Mouse (Mus musculus): ENCODE results near the gene Ano6. TPM values are rescaled to one million over a fixed set of nuclear protein-coding genes. Genes with fewer than 3 reads are reported as not detected.

The Ano6 gene
- polyA plus RNA-seq, 1 experiment, result 5.8 TPM

DNA sequence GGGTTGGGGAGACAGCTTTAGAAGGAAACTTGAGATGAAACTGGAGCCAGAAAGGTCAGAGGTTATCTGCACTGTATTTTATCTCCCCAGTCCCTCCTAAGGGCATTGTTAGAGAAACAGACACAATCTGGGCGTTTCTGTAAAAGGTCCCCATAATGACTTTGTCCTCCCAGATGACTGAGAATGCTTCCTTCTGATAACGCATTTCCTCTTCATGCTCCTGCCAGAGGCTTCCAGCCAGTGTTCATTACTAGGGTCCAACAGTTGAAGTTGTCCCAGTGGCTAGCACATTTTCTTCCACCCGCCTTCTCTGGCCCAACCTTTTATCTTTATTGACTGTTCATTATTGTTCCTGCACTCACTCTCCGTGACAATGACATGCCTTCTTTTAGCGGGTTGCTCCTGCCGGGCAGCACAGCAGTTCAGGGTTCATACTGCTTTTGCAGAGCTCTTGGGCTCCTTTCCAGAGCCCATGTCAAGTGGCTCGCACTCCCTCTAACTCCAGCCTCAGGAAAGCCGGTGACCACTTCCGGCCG lies 90.0 kb downstream of the Ano6 start:
- no peak overlapping the region for H3K27ac ChIP-seq (ENCODE audit: control insufficient read depth, insufficient read depth, low read depth, low read length)
- peaks cover 5% of the 10 kb centered on the region for H3K4me1 ChIP-seq (ENCODE audit: control insufficient read depth, insufficient read depth, low read length)
- no peaks in the 10 kb centered on the region for H3K36me3 ChIP-seq (ENCODE audit: control insufficient read depth, insufficient read depth, low read length)
- H3K27me3 ChIP-seq (ENCODE audit: control insufficient read depth, insufficient read depth, low read length), result no peaks in the 10 kb centered on the region
- H3K4me3 ChIP-seq (ENCODE audit: control insufficient read depth, low read depth, low read length), result no peak overlapping the region
- TF ChIP-seq CTCF (IDR thresholded peaks at IDR 0.05; ENCODE audit: control insufficient read depth, insufficient read depth, insufficient replicate concordance, low read depth, low read length) (no peak), POLR2A (IDR thresholded peaks at IDR 0.05; ENCODE audit: control insufficient read depth, low read depth, low read length) (no peak)

DNA sequence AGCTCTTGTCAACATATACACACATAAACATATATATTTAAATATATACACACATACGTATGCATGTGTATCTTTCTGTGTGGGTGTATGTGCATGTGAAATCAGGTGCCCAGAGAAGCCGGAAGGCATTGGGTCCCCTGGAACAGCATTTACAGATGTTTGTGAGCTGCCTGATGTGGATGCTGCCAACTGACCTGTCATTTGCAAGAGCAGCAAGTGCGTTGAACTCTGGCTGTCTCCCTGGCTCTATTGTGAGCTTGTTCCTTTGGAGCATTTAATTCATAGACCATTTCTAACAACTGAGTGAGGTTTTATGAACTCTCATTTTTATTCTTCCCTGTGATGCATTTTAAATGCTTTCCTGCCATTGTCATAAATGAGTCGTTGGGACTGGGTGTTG lies 91.8 kb downstream of the Ano6 start:
- Histone ChIP-seq H3K4me1 (ENCODE audit: control insufficient read depth, insufficient read depth, low read length) (no peaks in the 10 kb centered on the region; the same call in 1 of the 2 replicates), H3K27ac (ENCODE audit: control insufficient read depth, insufficient read depth, low read depth, low read length) (no peak overlapping the region), H3K36me3 (ENCODE audit: control insufficient read depth, insufficient read depth, low read length) (no peaks in the 10 kb centered on the region), H3K27me3 (ENCODE audit: control insufficient read depth, insufficient read depth, low read length) (no peaks in the 10 kb centered on the region), H3K4me3 (ENCODE audit: control insufficient read depth, low read depth, low read length) (no peak overlapping the region)
- TF ChIP-seq POLR2A (IDR thresholded peaks at IDR 0.05; ENCODE audit: control insufficient read depth, low read depth, low read length), result no peak

DNA sequence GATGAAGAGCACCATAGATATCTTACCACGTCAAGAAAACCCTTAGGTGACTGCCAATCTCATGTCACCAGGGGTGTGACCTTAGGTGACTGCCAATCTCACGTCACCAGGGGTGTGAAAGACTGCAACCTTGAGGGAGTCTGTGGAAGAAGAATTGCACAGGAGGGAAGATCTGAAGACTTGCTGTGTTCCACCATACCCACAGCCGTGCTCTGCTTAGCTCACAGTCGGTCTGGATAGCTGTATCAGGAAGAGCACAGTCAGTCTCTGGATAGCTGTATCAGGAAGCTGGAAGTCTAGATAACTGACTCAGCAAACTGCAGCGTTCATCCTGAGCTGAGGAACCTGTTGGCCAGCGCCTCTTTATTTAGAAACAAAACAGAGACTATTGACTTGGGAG lies 92.9 kb downstream of the Ano6 start:
- no peak overlapping the region for H3K4me3 ChIP-seq (ENCODE audit: control insufficient read depth, low read depth, low read length)
- H3K4me1 ChIP-seq (ENCODE audit: control insufficient read depth, insufficient read depth, low read length), result no peaks in the 10 kb centered on the region; the same call in 1 of the 2 replicates
- no peak for TF ChIP-seq CTCF (IDR thresholded peaks at IDR 0.05; ENCODE audit: control insufficient read depth, insufficient read depth, insufficient replicate concordance, low read depth, low read length)
- TF ChIP-seq POLR2A (IDR thresholded peaks at IDR 0.05; ENCODE audit: control insufficient read depth, low read depth, low read length), result no peak
- H3K27me3 ChIP-seq (ENCODE audit: control insufficient read depth, insufficient read depth, low read length), result no peaks in the 10 kb centered on the region
- no peak overlapping the region for H3K27ac ChIP-seq (ENCODE audit: control insufficient read depth, insufficient read depth, low read depth, low read length)
- no peaks in the 10 kb centered on the region for H3K36me3 ChIP-seq (ENCODE audit: control insufficient read depth, insufficient read depth, low read length)

DNA sequence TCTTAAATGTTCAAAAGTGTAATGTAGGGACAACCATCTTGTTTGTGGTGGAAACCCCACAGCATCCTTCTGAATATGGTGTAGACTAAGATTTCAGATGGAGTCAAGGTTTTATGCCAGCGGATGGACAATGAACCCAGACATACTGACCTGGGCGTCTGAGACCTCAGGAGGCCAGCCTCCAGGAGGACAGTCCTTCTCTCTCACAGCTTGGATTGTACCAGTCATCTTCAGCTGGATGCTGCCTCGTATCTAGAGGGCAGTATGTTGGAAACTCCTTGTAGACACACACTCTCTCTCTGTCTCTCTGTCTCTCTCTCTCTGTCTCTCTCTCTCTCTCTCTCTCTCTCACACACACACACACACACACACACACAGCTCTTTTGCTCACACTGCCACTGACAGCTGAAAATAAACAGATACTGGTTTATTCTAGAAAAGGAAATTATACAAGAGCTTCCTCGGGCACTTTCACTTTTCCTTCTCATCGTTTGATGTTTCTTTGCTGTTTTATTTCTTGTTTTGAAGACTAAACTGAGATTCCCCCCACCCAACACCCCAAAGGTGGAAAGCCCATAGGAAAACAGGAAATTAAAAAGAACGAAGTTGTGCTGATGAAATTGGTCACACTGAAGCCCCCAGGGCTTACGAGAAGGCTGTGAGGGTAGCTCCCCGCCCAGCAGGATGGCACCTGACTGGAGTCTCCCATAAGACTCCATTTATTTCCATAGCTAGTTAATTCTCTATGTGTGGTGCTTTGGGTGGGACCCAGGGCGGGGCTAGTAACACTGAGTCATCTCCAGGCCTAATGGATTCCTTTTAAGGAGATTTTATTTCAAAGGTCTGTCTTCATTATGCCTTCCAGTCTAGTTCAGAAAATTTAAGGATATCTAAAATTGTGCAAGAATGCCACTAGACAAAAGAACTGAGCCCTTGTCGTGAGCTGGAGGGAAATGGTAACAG lies 94.3 kb downstream of the Ano6 start:
- no peaks in the 10 kb centered on the region; the same call in 1 of the 2 replicates for H3K4me1 ChIP-seq (ENCODE audit: control insufficient read depth, insufficient read depth, low read length)
- no peaks in the 10 kb centered on the region for H3K36me3 ChIP-seq (ENCODE audit: control insufficient read depth, insufficient read depth, low read length)
- no peak overlapping the region for H3K27ac ChIP-seq (ENCODE audit: control insufficient read depth, insufficient read depth, low read depth, low read length)
- no peaks in the 10 kb centered on the region for H3K27me3 ChIP-seq (ENCODE audit: control insufficient read depth, insufficient read depth, low read length)
- no peak for TF ChIP-seq CTCF (IDR thresholded peaks at IDR 0.05; ENCODE audit: control insufficient read depth, insufficient read depth, insufficient replicate concordance, low read depth, low read length)
- no peak for TF ChIP-seq POLR2A (IDR thresholded peaks at IDR 0.05; ENCODE audit: control insufficient read depth, low read depth, low read length)
- H3K4me3 ChIP-seq (ENCODE audit: control insufficient read depth, low read depth, low read length), result no peak overlapping the region

DNA sequence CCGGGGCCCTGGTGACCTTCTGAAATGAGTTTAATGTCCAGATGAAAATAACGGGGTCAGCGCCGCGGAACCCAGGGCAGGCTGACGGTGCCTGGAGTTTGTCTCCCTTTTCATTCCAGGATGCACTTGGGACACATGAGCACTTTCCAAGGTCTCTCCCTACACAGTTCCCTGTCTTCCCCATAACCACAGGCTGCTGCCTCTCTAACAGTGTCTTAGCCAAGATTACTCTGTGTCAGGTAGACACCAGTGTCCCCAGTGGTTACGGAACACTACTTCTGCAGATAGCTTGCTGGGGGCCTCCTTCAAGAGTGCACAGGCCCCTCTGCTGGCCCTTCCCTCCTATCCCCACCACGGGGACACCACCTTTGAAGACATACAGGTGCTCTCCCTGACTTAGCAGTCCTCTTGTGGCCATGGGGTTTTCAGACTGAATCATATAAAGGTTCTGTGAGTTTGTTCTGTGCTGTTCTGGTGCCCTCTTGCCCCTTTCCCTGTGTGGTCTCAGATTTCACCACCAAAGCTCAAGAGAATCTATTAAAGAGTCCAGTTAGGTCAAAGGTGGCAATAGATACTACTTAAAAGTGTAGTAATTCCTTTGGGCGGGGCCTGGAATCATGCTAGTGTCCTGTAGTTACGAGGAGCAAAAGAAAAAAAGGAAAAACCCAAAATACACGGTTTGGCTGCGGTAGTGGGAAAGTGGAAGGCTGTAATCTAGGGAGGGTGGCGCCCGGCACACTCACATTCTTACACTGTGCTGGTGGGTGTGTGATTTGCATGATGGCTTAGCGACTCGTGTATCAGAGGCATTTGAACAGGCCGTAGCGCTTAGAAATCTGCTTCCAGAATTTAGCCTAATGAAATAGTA lies 95.5 kb downstream of the Ano6 start:
- no peaks in the 10 kb centered on the region for H3K4me1 ChIP-seq (ENCODE audit: control insufficient read depth, insufficient read depth, low read length)
- no peaks in the 10 kb centered on the region for H3K36me3 ChIP-seq (ENCODE audit: control insufficient read depth, insufficient read depth, low read length)
- H3K27ac ChIP-seq (ENCODE audit: control insufficient read depth, insufficient read depth, low read depth, low read length), result no peak overlapping the region
- H3K4me3 ChIP-seq (ENCODE audit: control insufficient read depth, low read depth, low read length), result no peak overlapping the region
- TF ChIP-seq POLR2A (IDR thresholded peaks at IDR 0.05; ENCODE audit: control insufficient read depth, low read depth, low read length), result no peak
- no peak for TF ChIP-seq CTCF (IDR thresholded peaks at IDR 0.05; ENCODE audit: control insufficient read depth, insufficient read depth, insufficient replicate concordance, low read depth, low read length)
- no peaks in the 10 kb centered on the region for H3K27me3 ChIP-seq (ENCODE audit: control insufficient read depth, insufficient read depth, low read length)

DNA sequence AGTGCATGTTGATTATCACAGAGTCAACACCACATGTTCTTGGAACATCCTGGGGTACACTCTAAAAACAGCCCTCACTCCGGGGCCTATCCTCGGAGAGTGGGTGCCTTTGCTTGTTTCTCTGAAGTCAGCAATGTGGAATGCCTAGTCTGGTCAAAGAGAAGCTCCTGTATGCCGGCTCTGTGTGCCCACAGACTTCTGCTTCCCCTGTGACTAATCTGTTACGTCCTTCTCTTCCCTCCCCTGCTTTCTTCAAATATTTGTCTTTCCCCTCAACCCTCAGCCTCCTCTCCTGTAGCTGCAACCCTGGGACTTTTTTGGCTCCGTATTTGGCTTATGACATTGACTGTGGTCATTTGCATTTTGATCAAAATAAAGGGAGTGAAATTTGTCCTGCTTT lies 96.7 kb downstream of the Ano6 start:
- Histone ChIP-seq H3K4me3 (ENCODE audit: control insufficient read depth, low read depth, low read length) (no peak overlapping the region), H3K36me3 (ENCODE audit: control insufficient read depth, insufficient read depth, low read length) (no peaks in the 10 kb centered on the region), H3K27me3 (ENCODE audit: control insufficient read depth, insufficient read depth, low read length) (no peaks in the 10 kb centered on the region), H3K4me1 (ENCODE audit: control insufficient read depth, insufficient read depth, low read length) (no peaks in the 10 kb centered on the region), H3K27ac (ENCODE audit: control insufficient read depth, insufficient read depth, low read depth, low read length) (no peak overlapping the region)
- TF ChIP-seq POLR2A (IDR thresholded peaks at IDR 0.05; ENCODE audit: control insufficient read depth, low read depth, low read length) (no peak), CTCF (IDR thresholded peaks at IDR 0.05; ENCODE audit: control insufficient read depth, insufficient read depth, insufficient replicate concordance, low read depth, low read length) (no peak)

DNA sequence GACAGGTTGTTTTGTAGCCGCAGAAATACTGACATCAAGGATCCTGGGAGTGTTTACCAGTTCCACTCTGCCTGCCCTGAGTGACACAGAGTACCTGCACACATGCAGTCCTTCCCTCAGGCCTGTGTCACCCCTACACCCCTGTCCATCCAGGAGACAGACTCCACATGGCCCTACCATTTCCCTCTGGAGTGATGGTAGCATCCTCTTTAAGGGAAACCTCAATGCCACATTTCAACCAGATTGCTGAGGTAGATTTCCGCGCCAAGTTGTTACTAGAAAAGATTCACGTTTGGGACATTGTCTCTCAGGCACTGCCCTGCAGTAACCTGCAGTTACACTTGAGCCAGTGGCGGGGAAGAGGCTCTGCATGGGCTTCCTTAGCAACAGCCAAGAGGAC lies 97.9 kb downstream of the Ano6 start:
- no peaks in the 10 kb centered on the region for H3K36me3 ChIP-seq (ENCODE audit: control insufficient read depth, insufficient read depth, low read length)
- no peak overlapping the region for H3K27ac ChIP-seq (ENCODE audit: control insufficient read depth, insufficient read depth, low read depth, low read length)
- TF ChIP-seq POLR2A (IDR thresholded peaks at IDR 0.05; ENCODE audit: control insufficient read depth, low read depth, low read length), result no peak
- H3K4me1 ChIP-seq (ENCODE audit: control insufficient read depth, insufficient read depth, low read length), result no peaks in the 10 kb centered on the region
- no peaks in the 10 kb centered on the region for H3K27me3 ChIP-seq (ENCODE audit: control insufficient read depth, insufficient read depth, low read length)
- H3K4me3 ChIP-seq (ENCODE audit: control insufficient read depth, low read depth, low read length), result no peak overlapping the region

Measured in testis, adult 2 months (tissue).